ENCODE assay signal across 8 mouse cellular contexts in the genomic region with DNA sequence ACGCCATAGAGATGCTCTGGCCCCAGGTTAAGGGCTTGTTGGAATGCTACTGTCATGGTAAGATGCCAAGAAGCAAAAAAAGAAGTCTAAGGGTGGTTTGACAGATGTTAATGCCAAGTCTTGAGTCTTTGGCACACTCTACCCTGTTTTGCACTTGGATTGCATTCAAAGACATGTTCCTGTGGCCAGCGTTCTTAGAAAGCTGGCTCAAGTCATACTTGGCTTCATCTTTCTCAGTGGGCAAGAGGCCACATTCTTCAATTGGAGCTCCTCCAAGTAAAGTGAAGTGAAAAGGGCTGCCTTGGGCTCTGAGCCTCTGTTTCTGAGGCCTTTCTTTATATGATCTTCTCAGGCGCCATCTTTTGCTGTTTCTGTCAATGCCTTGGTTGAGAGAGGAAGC. TPM values are rescaled to one million over a fixed set of nuclear protein-coding genes. Genes with fewer than 3 reads are reported as not detected.
DNase-seq lines count a peak whose midpoint lies in the region; ATAC-seq lines count a peak whose summit lies in the region.

No protein-coding gene starts in this region.

- no peaks in the 10 kb centered on the region for H3K9me3 ChIP-seq in hindbrain, embryonic 16.5 days (ENCODE audit: control insufficient read depth, low read length)
- H3K9me3 ChIP-seq in hindbrain, embryonic 10.5 days: 0 out of 2 replicates have a peak, but pooled peaks cover 3% of the 10 kb centered on the region

- H3K4me2 ChIP-seq in hindbrain, embryonic 16.5 days (ENCODE audit: low read length): no peak overlapping the region

- H3K27me3 ChIP-seq in hindbrain, embryonic 16.5 days (replicated peaks; ENCODE audit: control insufficient read depth, insufficient read depth, low read length): no peaks in the 10 kb centered on the region
- no peaks in the 10 kb centered on the region for H3K27me3 ChIP-seq in hindbrain, embryonic 10.5 days (ENCODE audit: insufficient read depth, poor library complexity, severe bottlenecking)

- peak; percentile 70 for ATAC-seq in hindbrain, embryonic 16.5 days
- ATAC-seq in megakaryocyte progenitor cell, adult 5-6 weeks (replicated peaks; ENCODE audit: poor library complexity): no peak

- 63% methylated on average over 3 of the region's 3 CpGs for WGBS in hindbrain, embryonic 16.5 days
- 91% methylated on average over 3 of the region's 3 CpGs for WGBS in hindbrain, embryonic 10.5 days

- H3K4me1 ChIP-seq in hindbrain, embryonic 16.5 days (ENCODE audit: control insufficient read depth, insufficient read depth, low read depth, low read length): no peaks in the 10 kb centered on the region
- H3K4me1 ChIP-seq in hindbrain, embryonic 10.5 days (replicated peaks): no peaks in the 10 kb centered on the region

- H3K27ac ChIP-seq in hindbrain, embryonic 16.5 days (ENCODE audit: low read depth, low read length): no peak overlapping the region
- no peak overlapping the region for H3K27ac ChIP-seq in hindbrain, embryonic 10.5 days

- no peak for DNase-seq in hindbrain, embryonic 10.5 days (ENCODE audit: low spot score)
- DNase-seq in adrenal gland, adult 8-10 months: peak; percentile 54
- peak; percentile 67 for DNase-seq in gastrocnemius, postnatal 10 days
- peak; percentile 64 to 83 for DNase-seq in layer of hippocampus, postnatal 14 days (ENCODE audit: low spot score in 2 of 2)
- peak; percentile 73 for DNase-seq in ovary, postnatal 14 days (ENCODE audit: low spot score)
- DNase-seq in embryo, embryonic 10 days (ENCODE audit: low spot score): no peak

- H3K4me3 ChIP-seq in hindbrain, embryonic 16.5 days (ENCODE audit: low read length): no peak overlapping the region
- no peak overlapping the region for H3K4me3 ChIP-seq in hindbrain, embryonic 10.5 days

- H3K36me3 ChIP-seq in hindbrain, embryonic 16.5 days (ENCODE audit: control insufficient read depth, insufficient read depth, low read length): no peaks in the 10 kb centered on the region
- no peaks in the 10 kb centered on the region for H3K36me3 ChIP-seq in hindbrain, embryonic 10.5 days

- H3K9ac ChIP-seq in hindbrain, embryonic 16.5 days (ENCODE audit: low read depth, low read length): no peak overlapping the region

RNA-seq across cellular contexts. Expression of a gene that starts 17.3 kb away (rescaled TPM):
- polyA plus RNA-seq in hindbrain, embryonic 16.5 days (2015; fragmentation: Nextera tagmentation; extraction: Ambion mirVana): 18.8 and 22.9 TPM in 2 replicates
- 4.9 and 8.9 TPM in 2 replicates for polyA plus RNA-seq in hindbrain, embryonic 10.5 days (2016; fragmentation: Nextera tagmentation; extraction: Ambion mirVana)
- under 1 TPM; 0.03 to 0.25 (median 0.15) TPM for total RNA-seq in adrenal gland, adult 8-10 months (2022)
- total RNA-seq in gastrocnemius, postnatal 10 days (2021): 1 to 10 TPM in 1 of 2 experiments, under 1 TPM in 1; 0.99 to 1.2 TPM
- total RNA-seq in layer of hippocampus, postnatal 14 days (2021): 10 to 100 TPM; 51.8 to 53.0 TPM
- total RNA-seq in megakaryocyte progenitor cell, adult 5-6 weeks (2015): 0.17 and 1.1 TPM in 2 replicates
- 0.25 and 0.37 TPM in 2 replicates for total RNA-seq in megakaryocyte progenitor cell, adult 5-6 weeks (2017)

Comparison
In these comparisons a context has a peak if more than half of its experiments do, and no peak if none do; other contexts are left out.
1. DNase-seq: peak in adrenal gland, adult 8-10 months (single experiment), gastrocnemius, postnatal 10 days (single experiment), layer of hippocampus, postnatal 14 days (2 of 2) and ovary, postnatal 14 days (single experiment); none in hindbrain, embryonic 10.5 days (single experiment) and embryo, embryonic 10 days (single experiment).
2. RNA of a gene that starts 17.3 kb away (total RNA-seq): 51.8 to 53.0 TPM in layer of hippocampus, postnatal 14 days; 0.99 to 1.2 TPM in gastrocnemius, postnatal 10 days, 0.17 to 1.1 TPM in megakaryocyte progenitor cell, adult 5-6 weeks and 0.03 to 0.25 TPM in adrenal gland, adult 8-10 months; every median in the first group is over 10 times any median in the second.